Mouse (Mus musculus): ENCODE results near the gene Ndfip2. TPM values are rescaled to one million over a fixed set of nuclear protein-coding genes. Genes with fewer than 3 reads are reported as not detected.

Ndfip2 gene
- total RNA-seq, 2 experiments from 2014 or later: 0.68 to 16.8 TPM

- no peak for ATAC-seq (replicated peaks; ENCODE audit: low FRiP score, poor library complexity, severe bottlenecking)
Observed at GRCm38 (mm10) chr14:105333475-105334094, 75.2 kb downstream of the Ndfip2 start.

GRCm38 (mm10) chr14:105341765-105342164 lies 83.4 kb downstream of the Ndfip2 start:
- ATAC-seq (replicated peaks; ENCODE audit: low FRiP score, poor library complexity, severe bottlenecking): no peak

- no peak for ATAC-seq (replicated peaks; ENCODE audit: low FRiP score, poor library complexity, severe bottlenecking)
Observed at GRCm38 (mm10) chr14:105354121-105354520, 95.7 kb downstream of the Ndfip2 start.

Other genes starting within 250 kb of the Ndfip2 start
- gene Rbm26, start 81.2 kb upstream of the Ndfip2 start, total RNA-seq (2015; ENCODE audit: low replicate concordance): 48.6 and 51.2 TPM in 2 replicates
- gene Rbm26, start 81.2 kb upstream of the Ndfip2 start, total RNA-seq (2017; ENCODE audit: low replicate concordance): 44.3 and 44.7 TPM in 2 replicates